Mouse (Mus musculus) kidney, postnatal 0 days (tissue): ENCODE measurements at regions not wholly inside any gene's neighbourhood (a gene's known extent, or its start where the extent isn't known, plus 50 kb on each side); places are given as distances from the start of the nearest gene placed in this dataset.
"Not testable (repeated sequence)": the region's sequence is repeated elsewhere in the genome, so short reads cannot be mapped to it uniquely, and the experiment has no call there.

ENCODE experiments used
- ATAC-seq: fragments of 200-750 bp; cut with Nextera tagmentation; replicated peaks from 2 replicates; pipeline ENCODE4 v1.8.0; 2017; ENCODE audit warnings: low read depth, moderate number of reproducible peaks, moderate TSS enrichment, moderate library complexity; ENCODE audit not compliant: low FRiP score
- DNase-seq: peaks from one replicate; pipeline ENCODE4 v3.0.0-alpha.2; 2016; ENCODE audit warnings: low spot score
- H3K27ac ChIP-seq: fragments of 300-500 bp; sonication (generic); 2 replicates; pipeline ENCODE4 v1.5.1; 2014; ENCODE audit warnings: mild to moderate bottlenecking
- H3K27me3 ChIP-seq: fragments of 300-500 bp; sonication (generic); 2 replicates; pipeline ENCODE4 v1.6.1; 2014; ENCODE audit warnings: low read length, mixed read lengths; ENCODE audit not compliant: insufficient read depth
- H3K36me3 ChIP-seq: fragments of 300-500 bp; sonication (generic); 2 replicates; pipeline ENCODE4 v1.6.1; 2014; ENCODE audit warnings: low read length, mixed read lengths; ENCODE audit not compliant: insufficient read depth
- H3K4me1 ChIP-seq: fragments of 300-500 bp; sonication (generic); replicated peaks from 2 replicates; pipeline ENCODE4 v1.6.1; 2014; ENCODE audit warnings: antibody characterized with exemption, low read length, mixed read lengths; ENCODE audit not compliant: insufficient read depth
- H3K4me2 ChIP-seq: fragments of 300-500 bp; sonication (generic); 2 replicates; pipeline ENCODE4 v1.6.1; 2014; ENCODE audit warnings: mild to moderate bottlenecking, low read length, moderate library complexity, mixed read lengths
- H3K4me3 ChIP-seq: fragments of 300-500 bp; sonication (generic); replicated peaks from 2 replicates; pipeline ENCODE4 v1.5.1; 2014; ENCODE audit warnings: low read depth, low read length
- H3K9ac ChIP-seq: fragments of 300-500 bp; sonication (generic); 2 replicates; pipeline ENCODE4 v1.6.1; 2014; ENCODE audit warnings: low read depth, low read length
- H3K9me3 ChIP-seq: fragments of 300-500 bp; sonication (generic); replicated peaks from 2 replicates; pipeline ENCODE4 v1.6.1; 2016; ENCODE audit warnings: low read length, inconsistent platforms, mixed read lengths
- CTCF ChIP-seq: IDR thresholded peaks from 2 replicates; pipeline ENCODE4 v1.5.1; 2016; ENCODE audit warnings: antibody characterized with exemption, low read depth, mild to moderate bottlenecking, moderate library complexity
- WGBS: fragments of 180-500 bp; shearing (Covaris S2); extraction: QIAGEN DNeasy Blood & Tissue Kit; methylation state at CpG from one replicate; pipeline ENCODE4 v1.1.7; 2014; 5-methylcytosine and 5-hydroxymethylcytosine counted together

DNA sequence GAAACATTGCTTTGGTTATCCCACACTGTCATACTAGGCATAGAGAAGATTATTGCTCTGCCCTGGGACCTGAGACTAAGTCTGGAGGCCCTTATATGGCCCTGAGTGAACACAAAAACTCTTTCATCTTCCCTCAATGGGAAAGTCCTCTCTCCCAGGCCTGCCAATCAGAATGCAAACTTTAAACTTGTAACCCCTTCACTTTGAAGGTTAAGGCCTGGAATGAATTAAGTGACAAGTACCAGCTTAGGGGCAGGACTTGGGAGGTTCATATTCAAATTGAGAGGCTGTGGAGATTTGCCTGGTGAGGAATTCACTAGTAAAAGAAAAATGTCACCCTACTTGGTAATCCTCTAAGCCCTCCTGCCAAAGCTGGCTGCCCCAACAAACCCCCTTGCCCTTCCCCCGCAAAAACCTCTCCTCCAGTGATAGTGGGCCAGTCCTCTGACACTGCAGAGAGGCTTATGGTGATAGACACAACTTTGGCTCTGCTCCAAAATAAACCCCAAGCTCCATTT lies 120.4 kb upstream of the Thpo start:
- H3K36me3 ChIP-seq, result no peaks in the 10 kb centered on the region
- H3K4me3 ChIP-seq, result no peak overlapping the region
- H3K9ac ChIP-seq, result no peak overlapping the region
- DNase-seq (no peak), ATAC-seq (no peak)
- no peaks in the 10 kb centered on the region for H3K27me3 ChIP-seq
- H3K27ac ChIP-seq, result no peak overlapping the region
- no peaks in the 10 kb centered on the region for H3K9me3 ChIP-seq
- H3K4me1 ChIP-seq, result no peaks in the 10 kb centered on the region
- TF ChIP-seq CTCF, result no peak
- no peak overlapping the region for H3K4me2 ChIP-seq
- 74% methylated on average over 1 of the region's 1 CpGs for WGBS

DNA sequence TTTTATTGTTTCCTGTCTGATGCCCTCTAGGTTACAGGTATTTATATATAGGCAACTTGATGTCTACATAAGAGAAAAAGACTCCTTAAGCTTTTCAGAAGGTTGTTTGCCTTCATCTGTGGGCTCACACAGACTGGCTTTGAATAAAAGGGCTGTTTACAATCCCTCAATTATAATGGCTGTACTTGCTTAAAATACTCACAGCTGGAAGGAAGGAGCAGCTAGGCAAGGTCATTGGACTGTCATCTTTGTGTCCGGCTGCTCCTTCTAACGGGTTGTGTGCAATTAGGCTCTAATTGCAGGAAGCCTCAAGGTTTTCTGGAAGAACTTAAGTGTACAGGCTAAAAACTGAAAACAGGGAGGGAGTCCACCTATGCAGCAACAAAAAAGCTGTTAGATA lies 103.8 kb upstream of the Thpo start:
- ATAC-seq (no peak), DNase-seq (no peak)
- H3K9ac ChIP-seq, result no peak overlapping the region
- no peak overlapping the region for H3K27ac ChIP-seq
- no peaks in the 10 kb centered on the region for H3K36me3 ChIP-seq
- no peak for TF ChIP-seq CTCF
- no peaks in the 10 kb centered on the region for H3K27me3 ChIP-seq
- WGBS, result 12% methylated on average over 2 of the region's 2 CpGs
- no peaks in the 10 kb centered on the region for H3K4me1 ChIP-seq
- no peak overlapping the region for H3K4me3 ChIP-seq
- H3K9me3 ChIP-seq, result no peaks in the 10 kb centered on the region
- no peak overlapping the region for H3K4me2 ChIP-seq

DNA sequence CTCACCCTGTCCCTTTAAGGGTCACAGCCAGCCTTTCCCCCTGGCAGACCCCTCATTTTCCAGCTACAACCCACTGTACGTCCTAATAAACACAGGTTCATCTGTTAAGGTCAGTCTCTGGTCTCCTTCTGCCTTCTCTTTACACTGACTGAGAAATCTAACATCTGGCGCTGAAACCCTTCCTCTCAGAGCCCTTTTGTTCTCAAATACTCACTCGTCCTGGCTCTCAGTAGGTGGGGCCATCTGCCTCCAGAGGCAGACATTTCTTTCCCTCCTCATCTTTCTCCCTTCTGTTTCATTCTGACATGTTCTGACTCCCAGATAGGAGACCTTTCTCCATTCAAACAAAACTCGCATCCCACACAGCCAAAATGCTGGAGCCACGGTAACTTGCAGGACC lies 102.6 kb upstream of the Thpo start:
- no peaks in the 10 kb centered on the region for H3K27me3 ChIP-seq
- H3K9me3 ChIP-seq, result no peaks in the 10 kb centered on the region
- no peak for TF ChIP-seq CTCF
- ATAC-seq (no peak), DNase-seq (no peak)
- no peak overlapping the region for H3K9ac ChIP-seq
- H3K36me3 ChIP-seq, result no peaks in the 10 kb centered on the region
- no peaks in the 10 kb centered on the region for H3K4me1 ChIP-seq
- no peak overlapping the region for H3K4me2 ChIP-seq
- H3K27ac ChIP-seq, result no peak overlapping the region
- 36% methylated on average over 5 of the region's 5 CpGs for WGBS
- H3K4me3 ChIP-seq, result no peak overlapping the region

DNA sequence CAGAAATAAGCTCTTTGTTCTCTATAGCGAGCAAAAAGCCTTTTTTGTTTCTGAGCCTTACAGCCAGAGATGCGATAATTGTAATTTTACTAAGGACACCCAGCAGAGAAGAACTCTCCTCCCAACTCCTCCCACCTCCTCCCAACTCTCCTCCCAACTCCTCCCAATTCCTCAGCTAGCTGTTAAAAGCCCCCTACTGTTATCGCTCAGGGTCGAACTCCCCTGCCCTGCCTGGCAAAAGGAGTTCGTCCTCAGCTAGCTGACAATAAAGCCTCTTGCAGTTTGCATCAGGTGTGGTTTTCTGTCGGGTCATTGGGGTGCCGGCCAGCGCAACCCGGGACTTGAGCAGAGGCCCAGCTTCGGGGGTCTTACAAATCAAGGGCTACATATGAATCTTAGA lies 99.5 kb upstream of the Thpo start:
- 81% methylated on average over 10 of the region's 10 CpGs for WGBS
- not testable (repeated sequence) for H3K4me3 ChIP-seq, H3K27me3 ChIP-seq, ATAC-seq, H3K4me2 ChIP-seq, DNase-seq, H3K9me3 ChIP-seq, H3K4me1 ChIP-seq, H3K36me3 ChIP-seq, H3K9ac ChIP-seq, H3K27ac ChIP-seq

DNA sequence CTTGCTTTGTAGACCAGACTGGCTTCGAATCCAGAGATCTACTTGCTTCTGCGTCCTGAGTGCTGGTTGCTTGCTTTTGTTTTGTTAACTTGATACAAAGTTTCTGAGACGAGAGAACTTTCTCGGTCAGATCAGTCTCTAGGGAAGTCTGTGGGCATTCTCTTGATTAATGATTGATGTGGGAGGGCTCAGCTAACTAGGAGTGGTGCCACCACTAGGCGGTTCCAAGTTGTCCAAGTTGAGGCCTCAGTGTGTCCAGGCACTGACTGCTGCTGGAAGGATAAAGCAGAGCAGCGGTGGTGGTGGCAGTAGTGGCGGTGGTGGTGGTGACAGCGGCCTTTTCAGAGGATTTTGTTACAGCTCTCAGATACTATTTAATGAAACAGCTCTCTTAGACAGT lies 99.0 kb upstream of the Thpo start:
- Histone ChIP-seq H3K4me1 (no peaks in the 10 kb centered on the region), H3K9ac (no peak overlapping the region), H3K4me3 (no peak overlapping the region), H3K27ac (no peak overlapping the region), H3K36me3 (no peaks in the 10 kb centered on the region), H3K27me3 (no peaks in the 10 kb centered on the region), H3K9me3 (no peaks in the 10 kb centered on the region), H3K4me2 (no peak overlapping the region)
- WGBS, result 69% methylated on average over 8 of the region's 8 CpGs
- no peak for DNase-seq
- ATAC-seq, result no peak
- peak; percentile 28; the same call in 1 of the 2 replicates for TF ChIP-seq CTCF

DNA sequence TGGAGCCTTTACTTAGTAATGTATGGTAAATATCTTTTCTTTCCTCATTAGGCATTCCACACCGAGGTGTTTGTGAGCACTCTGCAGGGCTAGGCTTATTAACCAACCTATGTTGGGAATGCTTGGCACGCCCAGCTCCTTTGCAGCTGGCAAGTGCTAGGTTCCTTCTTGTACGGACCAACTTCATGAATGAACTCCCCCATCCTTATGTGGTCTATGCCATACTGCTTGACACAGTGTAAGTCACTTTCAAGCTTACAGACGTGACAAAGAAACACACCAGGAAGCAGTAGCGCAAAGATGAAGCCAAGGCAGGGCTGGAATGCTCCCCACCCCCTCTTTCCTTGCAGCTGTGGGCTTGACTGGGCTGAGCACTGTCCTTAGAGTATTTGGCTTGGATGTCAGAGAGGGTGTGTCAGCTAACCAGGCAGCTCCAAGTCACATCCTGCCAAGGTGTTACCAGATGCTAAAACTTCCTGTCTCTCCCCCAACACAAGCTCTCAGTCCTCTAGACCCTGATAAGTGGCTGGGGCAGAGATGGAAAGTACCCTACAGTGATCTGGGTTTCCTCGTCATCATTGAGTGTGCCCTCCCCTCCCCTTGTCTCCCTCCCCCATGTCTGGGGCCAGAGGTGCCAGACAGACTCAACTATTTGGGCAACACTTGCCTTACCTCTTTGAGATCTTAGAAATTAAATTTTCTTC lies 95.6 kb upstream of the Thpo start:
- Histone ChIP-seq H3K27me3 (no peaks in the 10 kb centered on the region), H3K36me3 (no peaks in the 10 kb centered on the region), H3K4me1 (no peaks in the 10 kb centered on the region), H3K27ac (no peak overlapping the region), H3K9me3 (no peaks in the 10 kb centered on the region), H3K9ac (no peak overlapping the region), H3K4me2 (no peak overlapping the region), H3K4me3 (no peak overlapping the region)
- DNase-seq, result no peak
- 53% methylated on average over 6 of the region's 6 CpGs for WGBS
- no peak for TF ChIP-seq CTCF
- no peak for ATAC-seq
